Mouse (Mus musculus) adrenal gland, postnatal 36 days (tissue): ENCODE results near the gene Smim26. TPM values are rescaled to one million over a fixed set of nuclear protein-coding genes. Genes with fewer than 3 reads are reported as not detected.
"Not testable (repeated sequence)": the region's sequence is repeated elsewhere in the genome, so short reads cannot be mapped to it uniquely, and the experiment has no call there.

Experiments
- DNase-seq, 2 experiments: peaks; one replicate each; pipeline ENCODE4 v3.0.0; 2021; ENCODE audit warnings: mixed read lengths in 1 of 2
- long read RNA-seq, 2 experiments: library from polyadenylated mRNA; stranded (forward); transcript quantifications; one replicate each; pipeline ENCODE4 v2.0.0; 2021; ENCODE audit warnings: borderline sequencing depth in 2 of 2
- total RNA-seq, 2 experiments: library from RNA; stranded (reverse); gene quantifications; 2 replicates each; pipeline ENCODE4 v1.2.3; 2021

Smim26 gene
- 10 to 100 TPM; 50.7 to 57.4 TPM for total RNA-seq
- long read RNA-seq, experiment 1, transcript Smim26-201 (2 exons, 471 nt) = major isoform, 56 of 59 reads
- long read RNA-seq, experiment 1, partial matches to known transcripts = 2 of 59 reads
- long read RNA-seq, experiment 1, other reads (novel, unspliced or antisense) = 1 of 59 reads
- long read RNA-seq, experiment 2, transcript Smim26-201 (2 exons, 471 nt) = major isoform, 18 of 18 reads
- long read RNA-seq, experiment 2, partial matches to known transcripts = 0 of 18 reads
- long read RNA-seq, experiment 2, other reads (novel, unspliced or antisense) = 0 of 18 reads

GRCm38 (mm10) chr2:144593951-144594651 lies at the start of gene Smim26:
Gene Smim26, plus strand, starts transcription at chr2:144594054.
- peak; percentile 85 for DNase-seq

- peak; percentile 18 to 45 for DNase-seq
Observed at GRCm38 (mm10) chr2:144544630-144545029, 49.2 kb upstream of the Smim26 start.

GRCm38 (mm10) chr2:144545061-144545460 lies 48.8 kb upstream of the Smim26 start:
- DNase-seq = no peak

- peak; percentile 13 to 34 for DNase-seq
Observed at GRCm38 (mm10) chr2:144545481-144545880, 48.4 kb upstream of the Smim26 start.

GRCm38 (mm10) chr2:144547559-144547958 lies 46.3 kb upstream of the Smim26 start:
- no peak for DNase-seq

- DNase-seq = peak; percentile 68 to 69
Observed at GRCm38 (mm10) chr2:144550529-144550928, 43.3 kb upstream of the Smim26 start, which contains the start of gene Rbbp9. Gene Rbbp9, minus strand, starts transcription at chr2:144550869.

- no peak for DNase-seq
Observed at GRCm38 (mm10) chr2:144553905-144554304, 39.9 kb upstream of the Smim26 start.

- DNase-seq = peak in 1 of 2 experiments; percentile 4
Observed at GRCm38 (mm10) chr2:144555286-144555819, 38.5 kb upstream of the Smim26 start.

GRCm38 (mm10) chr2:144555820-144556552 lies 37.9 kb upstream of the Smim26 start, which contains the start of gene Sec23b:
Gene Sec23b, plus strand, starts transcription at chr2:144556229.
- DNase-seq = peak; percentile 96 to 97

- no peak for DNase-seq
Observed at GRCm38 (mm10) chr2:144588723-144589122, 5.1 kb upstream of the Smim26 start.

GRCm38 (mm10) chr2:144593036-144593435 lies 818 bp upstream of the Smim26 start:
- DNase-seq = not testable (repeated sequence)

- DNase-seq = no peak
Observed at GRCm38 (mm10) chr2:144598006-144598405, 4.2 kb downstream of the Smim26 start.

- DNase-seq = peak; percentile 92 to 95
Observed at GRCm38 (mm10) chr2:144599831-144600687, 6.2 kb downstream of the Smim26 start, which contains the start of gene Dtd1. Gene Dtd1, plus strand, starts transcription at chr2:144599897.

- no peak for DNase-seq
Observed at GRCm38 (mm10) chr2:144601576-144601975, 7.7 kb downstream of the Smim26 start.

GRCm38 (mm10) chr2:144613956-144614355 lies 20.1 kb downstream of the Smim26 start:
- DNase-seq = no peak

GRCm38 (mm10) chr2:144617074-144617874 lies 23.4 kb downstream of the Smim26 start:
- no peak for DNase-seq

- DNase-seq = no peak
Observed at GRCm38 (mm10) chr2:144621491-144621890, 27.6 kb downstream of the Smim26 start.

- no peak for DNase-seq
Observed at GRCm38 (mm10) chr2:144633551-144633950, 39.7 kb downstream of the Smim26 start.

- no peak for DNase-seq
Observed at GRCm38 (mm10) chr2:144634231-144634630, 40.4 kb downstream of the Smim26 start.

- DNase-seq = no peak
Observed at GRCm38 (mm10) chr2:144634729-144635128, 40.9 kb downstream of the Smim26 start.
